Mouse (Mus musculus) heart, postnatal 0 days (tissue): ENCODE data around the gene Gpr157.

Source experiments
- CTCF ChIP-seq: IDR thresholded peaks from 2 replicates; pipeline ENCODE4 v1.5.1; 2016; ENCODE audit warnings: antibody characterized with exemption, control low read depth, low read depth
- EP300 ChIP-seq: IDR thresholded peaks from 2 replicates; pipeline ENCODE4 v1.6.1; 2016; ENCODE audit warnings: antibody characterized with exemption, low read depth

- no peak for TF ChIP-seq CTCF
- TF ChIP-seq EP300: no peak
Observed at GRCm38 (mm10) chr4:150096309-150096708, 9.1 kb downstream of the Gpr157 start.
